Mouse (Mus musculus) c-Kit-positive CD71-positive TER-119-negative erythroid progenitor cells, embryonic 14.5 days (primary cell): ENCODE data around the gene Trim8.

Experiments
- DNase-seq: peaks from one replicate; pipeline ENCODE4 v3.0.0-alpha.2; 2013; ENCODE audit warnings: low read depth

Gene Trim8

GRCm38 (mm10) chr19:46505646-46506371 lies 4.3 kb downstream of the Trim8 start:
- DNase-seq, result no peak

GRCm38 (mm10) chr19:46506372-46506717 lies 4.8 kb downstream of the Trim8 start:
- DNase-seq, result no peak

DNA sequence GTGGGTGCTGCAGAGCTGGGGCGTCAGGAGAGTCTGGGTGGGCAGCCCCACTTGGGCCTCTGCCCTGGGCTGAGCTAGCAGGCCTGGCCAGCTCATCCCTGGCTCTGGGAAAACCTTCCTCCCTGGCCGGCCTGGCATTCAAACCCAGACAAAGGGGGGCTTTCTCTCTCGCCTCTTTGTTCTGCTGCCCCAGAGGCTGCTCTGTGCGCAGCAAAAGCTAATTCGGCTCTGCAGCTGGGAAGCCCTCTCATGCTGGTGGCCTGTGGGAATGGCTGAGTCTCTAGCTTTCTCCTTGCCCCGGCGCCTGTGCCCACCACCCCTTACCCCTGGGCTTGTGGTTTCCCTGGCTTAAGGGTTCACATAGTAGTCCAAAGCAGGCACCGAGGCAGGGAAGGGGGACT lies 5.7 kb downstream of the Trim8 start:
- DNase-seq, result no peak

GRCm38 (mm10) chr19:46507806-46508205 lies 6.3 kb downstream of the Trim8 start:
- no peak for DNase-seq

- DNase-seq, result no peak
Observed at GRCm38 (mm10) chr19:46508738-46509137, 7.2 kb downstream of the Trim8 start.

DNA sequence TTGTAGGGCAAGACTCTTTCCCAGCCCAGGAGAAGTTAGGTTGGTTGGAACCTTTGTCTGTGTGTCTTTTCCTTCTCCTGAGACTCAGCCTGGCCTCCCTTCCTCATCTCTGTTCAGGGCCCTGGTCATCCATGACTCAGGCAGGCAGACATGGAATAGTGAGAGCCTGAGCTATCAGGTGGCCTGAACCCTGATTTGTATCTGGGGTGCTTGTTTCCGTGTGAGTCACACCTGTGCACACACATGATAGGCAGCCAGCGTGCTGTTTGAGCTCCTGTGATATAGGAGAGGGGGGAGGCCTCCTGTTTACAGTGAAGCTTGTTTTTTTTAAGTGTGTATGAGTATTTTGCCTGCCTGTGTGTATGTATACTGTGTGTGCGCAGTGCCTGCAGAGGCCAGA lies 7.7 kb downstream of the Trim8 start:
- no peak for DNase-seq

- DNase-seq, result no peak
Observed at GRCm38 (mm10) chr19:46509736-46510135, 8.2 kb downstream of the Trim8 start.

DNA sequence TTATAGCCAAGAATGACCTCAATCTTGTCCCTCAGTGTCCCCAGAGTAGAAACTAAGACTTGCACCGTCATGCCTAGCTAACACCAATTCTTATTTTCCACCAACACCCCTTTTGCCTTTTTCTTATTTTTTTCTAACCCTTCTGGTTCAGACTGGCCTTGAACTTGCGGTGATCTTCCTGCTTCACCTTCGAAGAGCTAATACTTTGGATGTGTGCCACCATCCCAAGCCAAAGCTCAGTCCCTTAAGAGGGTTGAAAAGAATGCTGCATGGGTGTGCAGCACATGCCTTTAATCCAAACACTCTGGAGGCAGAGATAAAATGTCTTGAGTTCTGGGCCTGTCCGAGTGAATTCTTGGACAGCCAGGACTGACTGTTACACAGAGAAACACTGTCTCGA lies 8.9 kb downstream of the Trim8 start:
- DNase-seq, result no peak

GRCm38 (mm10) chr19:46510824-46511223 lies 9.3 kb downstream of the Trim8 start:
- no peak for DNase-seq

- DNase-seq, result no peak
Observed at GRCm38 (mm10) chr19:46511263-46511662, 9.8 kb downstream of the Trim8 start.

DNA sequence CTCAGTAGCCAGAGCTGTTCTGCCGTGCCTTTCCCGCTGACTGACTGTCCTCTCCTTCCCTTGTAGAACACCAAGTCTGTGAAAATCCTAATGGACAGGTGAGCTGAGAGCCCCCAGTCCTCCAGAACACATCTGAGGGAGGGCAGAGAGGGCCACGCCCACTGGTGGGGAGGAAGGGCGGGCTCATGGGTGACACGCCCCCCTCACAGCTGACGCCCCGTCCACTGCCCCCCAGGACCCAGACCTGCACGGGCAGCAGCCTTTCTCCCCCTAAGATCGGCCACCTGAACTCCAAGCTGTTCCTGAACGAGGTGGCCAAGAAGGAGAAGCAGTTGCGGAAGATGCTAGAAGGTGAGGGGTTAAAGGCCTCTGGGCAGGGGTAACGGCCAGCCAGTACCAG lies 12.9 kb downstream of the Trim8 start:
- no peak for DNase-seq

GRCm38 (mm10) chr19:46515287-46515821 lies 13.9 kb downstream of the Trim8 start:
- no peak for DNase-seq

GRCm38 (mm10) chr19:46516667-46517528 lies 15.4 kb downstream of the Trim8 start:
- no peak for DNase-seq

DNA sequence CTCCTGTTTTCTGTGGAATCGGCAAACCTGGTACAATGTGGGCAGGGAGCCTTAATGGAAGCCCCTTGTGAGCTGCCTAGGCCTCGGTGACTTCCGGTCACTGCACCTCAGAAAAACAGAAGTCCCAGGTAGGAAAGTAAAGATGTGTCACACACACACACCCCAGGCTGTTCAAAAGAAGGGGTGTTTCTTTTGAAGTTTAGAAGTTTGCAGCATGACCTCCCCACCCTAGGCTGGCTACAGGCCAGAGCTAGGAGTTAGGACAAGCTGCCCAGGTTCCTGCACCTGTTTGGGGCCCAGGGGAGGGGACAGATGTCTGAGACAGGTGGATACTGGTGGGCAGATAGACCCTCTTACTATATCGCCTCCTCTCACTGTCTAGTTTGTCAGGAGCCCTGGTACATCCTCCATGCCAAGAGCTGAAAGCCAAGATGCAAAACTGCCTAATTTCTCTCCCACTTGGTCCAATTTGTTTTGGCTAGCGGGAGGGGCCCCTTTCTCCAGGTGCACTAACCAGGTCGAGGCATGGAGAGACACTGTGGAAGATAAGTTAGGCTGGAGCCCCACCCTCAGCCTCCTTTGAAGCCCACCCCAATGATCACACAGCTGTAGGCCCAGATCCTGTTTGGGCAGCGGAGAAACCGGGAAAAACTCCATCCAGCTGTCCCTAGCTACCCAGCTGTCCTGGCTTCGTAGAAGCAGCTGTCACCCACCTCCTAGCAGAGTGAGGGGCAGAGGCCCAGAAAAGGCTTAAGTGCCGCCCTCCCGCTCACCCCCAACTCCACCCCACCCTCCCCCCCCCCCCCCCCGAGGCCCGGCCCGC lies 16.2 kb downstream of the Trim8 start:
- no peak for DNase-seq

DNA sequence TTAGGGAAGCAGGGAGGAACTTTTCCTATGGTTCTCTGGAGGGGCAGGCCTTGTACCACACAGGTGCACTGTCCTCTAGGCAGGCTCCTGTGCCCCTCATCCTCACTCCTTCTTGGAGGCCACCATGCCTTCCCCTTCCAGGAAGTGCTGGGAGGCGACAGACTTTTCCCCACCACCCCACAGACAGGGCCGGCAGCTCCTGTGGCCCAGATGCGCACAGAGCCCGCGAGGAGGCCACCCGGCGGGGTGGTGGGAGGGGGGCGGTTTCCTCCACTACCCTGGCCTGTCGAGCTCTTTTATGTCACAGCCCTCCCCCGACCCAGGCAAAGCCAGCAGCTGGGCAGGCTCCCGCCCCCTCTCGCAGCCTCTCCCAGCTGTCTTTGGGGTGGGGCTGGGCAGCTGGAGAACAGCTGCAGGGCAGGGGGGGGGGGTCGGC lies 16.9 kb downstream of the Trim8 start:
- no peak for DNase-seq

- DNase-seq, result no peak
Observed at GRCm38 (mm10) chr19:46518828-46519621, 17.5 kb downstream of the Trim8 start.

DNA sequence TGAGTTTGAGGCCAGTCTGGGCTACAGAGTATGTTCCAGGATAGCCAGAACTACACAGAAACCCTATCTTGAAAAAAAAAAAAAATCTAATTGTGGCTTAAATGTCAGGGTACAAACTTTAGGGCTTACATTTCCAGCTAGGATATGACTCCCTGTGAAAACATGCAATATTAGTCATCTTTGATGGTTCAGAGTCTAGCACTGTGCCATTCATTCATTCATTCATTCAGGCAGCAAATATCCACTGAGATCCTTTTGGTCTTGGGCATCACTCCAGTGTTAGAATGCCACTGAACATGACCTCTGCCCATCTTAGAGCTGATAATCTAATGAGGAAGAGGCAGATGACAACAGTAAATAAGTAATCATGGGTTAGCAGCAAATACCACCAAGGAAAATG lies 20.2 kb downstream of the Trim8 start:
- DNase-seq, result no peak

DNA sequence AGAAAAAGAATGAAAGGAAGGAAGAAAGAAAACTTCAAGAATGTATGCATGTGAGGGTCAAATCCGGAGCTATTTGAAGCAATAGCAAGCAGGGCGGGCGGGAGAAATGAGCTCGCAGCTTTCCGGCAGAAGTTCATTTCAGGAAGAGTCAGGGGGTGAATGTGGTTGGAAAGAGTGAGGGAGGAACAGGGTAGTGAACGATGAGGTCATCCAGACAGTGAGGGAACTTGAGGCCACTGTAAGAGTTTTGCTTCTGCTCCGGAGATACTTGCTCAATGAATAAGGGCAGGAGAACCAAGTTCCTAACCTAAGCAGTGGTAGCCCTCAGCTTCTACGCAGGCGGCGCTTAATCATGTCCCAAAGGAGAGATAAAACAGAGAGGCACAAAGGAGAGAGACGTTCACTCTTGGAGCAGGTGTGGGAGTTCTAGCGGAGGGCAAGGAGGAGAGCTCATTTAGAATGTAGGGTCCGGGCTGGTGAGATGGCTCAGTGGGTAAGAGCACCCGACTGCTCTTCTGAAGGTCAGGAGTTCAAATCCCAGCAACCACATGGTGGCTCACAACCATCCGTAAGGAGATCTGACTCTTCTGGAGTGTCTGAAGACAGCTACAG lies 21.0 kb downstream of the Trim8 start:
- no peak for DNase-seq

DNA sequence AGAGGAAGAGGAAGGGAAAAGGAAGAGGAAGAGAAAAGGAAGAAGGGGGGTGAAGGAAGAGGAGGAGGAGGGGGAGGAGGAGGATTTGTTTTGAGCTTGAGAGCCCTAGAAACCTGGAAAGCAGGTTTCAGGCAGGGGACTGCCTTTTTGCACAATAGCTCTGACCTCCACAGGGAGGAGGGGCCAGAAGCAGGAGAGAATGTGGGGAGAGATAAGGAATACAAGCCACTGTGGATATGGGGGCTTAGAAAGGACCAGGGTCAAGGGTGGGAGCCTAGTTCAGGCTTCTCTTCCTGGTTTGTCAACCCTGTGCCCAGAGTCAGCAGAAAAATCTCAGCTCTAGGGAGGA lies 21.6 kb downstream of the Trim8 start:
- DNase-seq, result no peak

DNA sequence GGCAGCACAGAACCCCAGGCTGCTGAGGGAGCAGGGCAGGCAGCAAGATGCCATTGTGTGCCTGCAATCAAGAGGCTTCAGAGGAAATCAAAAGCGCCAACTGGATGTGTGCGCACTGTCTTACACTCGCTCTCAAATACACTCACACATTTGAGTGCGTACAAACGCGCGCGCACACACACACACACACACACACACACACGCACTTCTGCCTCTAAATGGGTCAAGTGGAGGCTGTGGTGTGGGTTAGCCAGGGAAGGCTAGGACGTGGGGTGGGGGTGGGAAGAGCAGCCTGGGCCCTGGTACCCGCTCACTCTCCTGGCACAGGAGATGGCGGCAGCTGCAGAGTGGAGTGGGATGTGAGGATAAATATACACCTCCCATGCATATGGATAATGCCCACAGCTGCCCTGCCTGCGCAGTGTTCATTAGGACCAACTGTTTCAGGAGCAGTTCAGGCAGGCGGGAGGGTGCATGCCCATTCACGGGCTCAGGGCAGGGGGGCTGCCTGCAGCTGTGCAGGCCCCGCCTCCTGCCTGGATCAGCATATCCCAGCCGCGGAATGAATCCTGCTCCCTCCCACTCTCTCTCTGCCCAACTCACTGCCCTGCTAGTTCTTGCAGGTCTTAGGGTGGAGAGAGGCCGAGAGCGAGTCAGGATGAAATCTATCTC lies 22.1 kb downstream of the Trim8 start:
- DNase-seq, result no peak

DNA sequence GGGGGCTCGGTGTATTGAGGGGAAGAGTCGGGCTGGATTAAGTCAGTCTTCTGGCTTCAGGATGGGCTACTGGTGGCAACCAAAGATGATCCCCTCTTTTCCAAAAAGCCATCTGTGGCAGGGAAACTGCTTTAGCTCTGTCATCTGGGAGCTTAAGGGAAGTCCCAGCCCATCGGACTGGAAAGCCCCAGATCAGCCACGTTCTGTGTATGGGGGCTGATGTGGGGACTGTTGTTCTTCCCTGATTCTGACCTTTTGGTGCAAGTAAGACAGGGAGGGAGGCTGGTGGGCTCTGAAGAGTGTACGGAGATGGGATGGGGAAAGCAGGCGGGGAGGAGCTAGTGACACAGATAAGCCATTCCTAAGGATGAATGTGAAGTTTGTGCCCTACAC lies 22.6 kb downstream of the Trim8 start:
- DNase-seq, result no peak
